Mouse (Mus musculus) thymus, adult 2 months (tissue): ENCODE data around the gene Siah3.

Experiments
- CTCF ChIP-seq: fragments of 200-500 bp; IDR thresholded peaks from 2 replicates; pipeline ENCODE4 v1.5.1; 2012; ENCODE audit warnings: mild to moderate bottlenecking, control low read depth, low read length, moderate library complexity, borderline replicate concordance; ENCODE audit not compliant: control insufficient read depth, poor library complexity, insufficient read depth; ENCODE audit errors: extremely low read depth
- POLR2A ChIP-seq: fragments of 200-500 bp; IDR thresholded peaks from 2 replicates; pipeline ENCODE4 v1.6.1; 2012; ENCODE audit warnings: mild to moderate bottlenecking, low read length, control low read depth, moderate library complexity; ENCODE audit not compliant: control insufficient read depth, poor library complexity, insufficient read depth; ENCODE audit errors: extremely low read depth

- TF ChIP-seq POLR2A, result no peak
- no peak for TF ChIP-seq CTCF
These were observed 46.0 kb upstream of the Siah3 start for GRCm38 (mm10) chr14:75409772-75410171.
